Mouse (Mus musculus): ENCODE data around the gene Uchl3.

DNA sequence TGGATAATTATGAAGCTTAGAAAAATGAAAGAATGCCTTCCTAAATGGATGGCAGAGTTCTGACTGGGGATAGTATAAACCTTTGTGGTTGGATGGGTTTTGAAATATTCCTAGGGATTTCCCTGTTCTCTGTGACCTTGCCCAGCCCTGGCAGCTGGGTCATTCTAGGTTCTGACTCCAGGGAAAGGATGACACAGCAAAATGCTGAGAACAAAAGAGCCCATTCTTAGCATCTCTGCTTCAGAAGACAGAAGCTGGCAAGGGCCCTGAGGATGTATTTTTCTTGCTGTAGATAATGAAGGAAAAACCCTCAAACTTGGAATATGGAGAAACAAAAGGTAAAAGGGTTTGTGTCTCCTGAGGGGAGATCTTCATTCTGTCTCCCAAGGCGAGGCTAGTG lies 40.6 kb upstream of the Uchl3 start:
- no peak for TF ChIP-seq CTCF (IDR thresholded peaks at IDR 0.05; ENCODE audit: low read depth)
- no peak for TF ChIP-seq EP300 (IDR thresholded peaks at IDR 0.05; ENCODE audit: low read depth)
